Mouse (Mus musculus) heart, embryonic 10.5 days (tissue): ENCODE measurements at regions not wholly inside any gene's neighbourhood (a gene's known extent, or its start where the extent isn't known, plus 50 kb on each side); places are given as distances from the start of the nearest gene placed in this dataset.

ENCODE experiments used
- DNase-seq: peaks from one replicate; pipeline ENCODE4 v3.0.0-alpha.2; 2017; ENCODE audit warnings: low spot score
- H3K27ac ChIP-seq: fragments of 300-500 bp; sonication (generic); 2 replicates; pipeline ENCODE4 v1.5.1; 2016; ENCODE audit warnings: mild to moderate bottlenecking
- H3K27me3 ChIP-seq: fragments of 300-500 bp; sonication (generic); 2 replicates; pipeline ENCODE4 v1.6.1; 2016; ENCODE audit warnings: mild to moderate bottlenecking; ENCODE audit not compliant: poor library complexity, insufficient read depth, severe bottlenecking
- H3K36me3 ChIP-seq: fragments of 300-500 bp; sonication (generic); 2 replicates; pipeline ENCODE4 v1.6.1; 2016; ENCODE audit warnings: mild to moderate bottlenecking, moderate library complexity
- H3K4me1 ChIP-seq: fragments of 300-500 bp; sonication (generic); 2 replicates; pipeline ENCODE4 v1.6.1; 2016; ENCODE audit warnings: mild to moderate bottlenecking
- H3K4me3 ChIP-seq: fragments of 300-500 bp; sonication (generic); 2 replicates; pipeline ENCODE4 v1.5.1; 2016; ENCODE audit warnings: mild to moderate bottlenecking, moderate library complexity
- H3K9me3 ChIP-seq: fragments of 300-500 bp; sonication (generic); 2 replicates; pipeline ENCODE4 v1.6.1; 2016; ENCODE audit warnings: mild to moderate bottlenecking, moderate library complexity
- WGBS: fragments of 180-500 bp; shearing (Covaris S2); methylation state at CpG from one replicate; pipeline ENCODE4 v1.1.7; 2016; 5-methylcytosine and 5-hydroxymethylcytosine counted together

DNA sequence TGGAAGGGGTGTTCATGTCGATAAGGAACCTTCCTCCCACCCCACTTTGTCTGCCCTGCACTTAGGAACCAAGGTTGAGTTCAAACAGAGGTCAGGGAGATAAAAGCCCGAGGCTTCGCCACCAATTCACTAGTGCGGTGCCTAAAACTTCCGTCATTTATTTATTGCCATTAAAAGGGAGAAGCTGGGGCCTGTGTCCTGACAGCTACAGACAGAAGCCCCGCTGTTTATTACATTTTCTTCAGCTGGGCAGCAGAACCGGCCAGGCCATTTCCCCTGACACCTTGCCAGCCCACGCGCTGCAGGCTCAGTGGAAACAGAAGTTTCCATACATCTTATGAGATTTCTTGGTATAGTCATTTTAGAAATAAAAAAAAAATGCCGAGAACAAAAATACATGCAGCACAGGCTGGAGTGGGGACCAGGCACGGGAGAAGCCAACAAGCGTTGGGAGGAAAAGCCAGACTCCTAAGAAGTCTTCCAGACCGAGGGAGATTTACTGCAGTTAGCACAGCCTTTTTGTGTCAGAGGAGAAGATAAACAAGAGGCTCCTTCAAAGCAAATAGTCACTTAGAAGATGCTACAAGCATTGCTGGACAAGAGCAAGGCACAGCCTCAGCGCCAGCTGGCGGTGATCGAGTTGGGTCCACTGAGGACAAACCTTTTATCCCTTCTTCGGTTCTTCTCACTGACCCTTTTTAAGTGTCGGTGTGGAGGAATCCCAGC lies 120.5 kb upstream of the Gm10295 start:
- H3K27ac ChIP-seq = peak overlapping the region; percentile 80
- peaks cover 42% of the 10 kb centered on the region for H3K4me1 ChIP-seq
- DNase-seq = no peak
- no peaks in the 10 kb centered on the region for H3K36me3 ChIP-seq
- 21% methylated on average over 18 of the region's 18 CpGs for WGBS
- no peaks in the 10 kb centered on the region for H3K9me3 ChIP-seq
- H3K4me3 ChIP-seq = peak overlapping the region; percentile 38
- no peaks in the 10 kb centered on the region for H3K27me3 ChIP-seq

DNA sequence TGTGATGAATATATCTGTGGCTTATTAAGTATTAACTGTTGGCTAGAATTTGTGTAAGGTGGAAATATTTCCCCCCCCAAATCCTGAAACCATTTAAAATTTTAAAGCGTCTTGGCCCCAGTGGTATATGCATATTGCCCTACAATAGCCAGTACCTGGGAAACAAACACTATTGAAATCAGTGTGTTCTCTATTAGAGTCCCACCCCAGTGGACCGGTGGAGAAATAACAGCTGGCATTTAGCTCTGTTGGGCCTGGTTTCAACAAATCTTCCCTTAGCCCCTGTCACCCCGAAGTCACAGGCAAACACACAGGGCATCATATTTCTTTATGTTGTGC lies 120.0 kb upstream of the Gm10295 start:
- no peaks in the 10 kb centered on the region for H3K9me3 ChIP-seq
- DNase-seq = no peak
- H3K4me1 ChIP-seq = peaks cover 42% of the 10 kb centered on the region
- peak overlapping the region; percentile 80 for H3K27ac ChIP-seq
- H3K4me3 ChIP-seq = peak overlapping the region; percentile 38
- H3K27me3 ChIP-seq = no peaks in the 10 kb centered on the region
- no peaks in the 10 kb centered on the region for H3K36me3 ChIP-seq
- WGBS = 33% methylated on average over 3 of the region's 3 CpGs

GRCm38 (mm10) chr7:71470418-71470817 lies 119.1 kb upstream of the Gm10295 start:
- H3K4me1 ChIP-seq = peaks cover 49% of the 10 kb centered on the region
- WGBS = 41% methylated on average over 2 of the region's 2 CpGs
- no peaks in the 10 kb centered on the region for H3K27me3 ChIP-seq
- no peaks in the 10 kb centered on the region for H3K36me3 ChIP-seq
- H3K4me3 ChIP-seq = no peak overlapping the region
- no peaks in the 10 kb centered on the region for H3K9me3 ChIP-seq
- DNase-seq = no peak
- peak overlapping the region; percentile 47 for H3K27ac ChIP-seq

DNA sequence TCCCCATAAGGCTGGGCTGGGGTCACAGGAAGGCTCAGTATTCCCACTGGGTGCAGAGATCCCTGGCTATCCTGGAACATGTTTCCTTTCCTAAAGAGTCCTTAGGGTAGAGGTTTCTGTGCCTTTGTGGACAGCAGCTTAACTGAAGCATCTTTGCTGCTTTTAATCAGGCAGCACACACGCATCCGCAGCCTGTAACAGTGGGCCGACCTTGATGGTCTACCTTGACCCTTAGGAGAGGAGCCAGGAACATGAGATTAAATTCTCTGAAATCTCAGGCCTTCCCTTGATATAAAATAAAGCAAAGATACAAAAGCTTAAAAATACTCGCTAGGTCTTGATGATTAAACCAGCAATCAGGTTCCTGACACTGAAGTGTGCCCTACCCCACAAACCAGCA lies 118.7 kb upstream of the Gm10295 start:
- 75% methylated on average over 4 of the region's 4 CpGs for WGBS

GRCm38 (mm10) chr7:71467436-71468127 lies 116.3 kb upstream of the Gm10295 start:
- H3K36me3 ChIP-seq = no peaks in the 10 kb centered on the region
- peaks cover 47% of the 10 kb centered on the region for H3K4me1 ChIP-seq
- H3K27me3 ChIP-seq = no peaks in the 10 kb centered on the region
- 68% methylated on average over 9 of the region's 9 CpGs for WGBS
- no peak overlapping the region for H3K27ac ChIP-seq
- DNase-seq = no peak
- H3K9me3 ChIP-seq = no peaks in the 10 kb centered on the region
- no peak overlapping the region for H3K4me3 ChIP-seq

More for the DNA sequence above, 118.7 kb upstream of the Gm10295 start:
- Histone ChIP-seq H3K4me3 (no peak overlapping the region), H3K9me3 (no peaks in the 10 kb centered on the region), H3K27me3 (no peaks in the 10 kb centered on the region), H3K36me3 (no peaks in the 10 kb centered on the region), H3K4me1 (peaks cover 49% of the 10 kb centered on the region), H3K27ac (peak overlapping the region; percentile 47; the same call in 1 of the 2 replicates)
- DNase-seq = no peak

- Histone ChIP-seq H3K27me3 (no peaks in the 10 kb centered on the region), H3K4me1 (peaks cover 16% of the 10 kb centered on the region), H3K27ac (no peak overlapping the region), H3K9me3 (no peaks in the 10 kb centered on the region), H3K36me3 (no peaks in the 10 kb centered on the region), H3K4me3 (no peak overlapping the region)
- no peak for DNase-seq
Observed at GRCm38 (mm10) chr7:71464127-71464526, 112.8 kb upstream of the Gm10295 start.

GRCm38 (mm10) chr7:71463565-71463964 lies 112.3 kb upstream of the Gm10295 start:
- no peaks in the 10 kb centered on the region for H3K9me3 ChIP-seq
- 80% methylated on average over 2 of the region's 2 CpGs for WGBS

DNA sequence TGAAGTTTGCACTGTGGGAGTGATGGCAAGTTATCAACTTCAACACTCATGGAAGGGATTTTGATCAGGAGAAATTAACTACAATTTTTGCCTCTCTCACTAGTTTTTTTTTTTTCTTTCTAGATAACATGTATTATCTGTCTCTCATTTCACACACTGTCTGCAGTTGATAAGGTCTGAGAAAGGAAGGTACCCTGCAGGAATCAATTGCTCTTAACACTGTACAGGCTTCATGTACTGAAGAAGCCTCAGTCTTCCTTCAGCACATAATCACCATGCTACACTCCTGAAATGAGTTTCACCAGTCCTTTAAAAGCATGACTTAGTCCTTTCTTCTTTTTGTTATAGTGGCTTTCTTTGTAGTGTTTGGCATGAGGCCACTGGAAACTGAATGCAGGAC lies 108.5 kb upstream of the Gm10295 start:
- Histone ChIP-seq H3K4me1 (peaks cover 18% of the 10 kb centered on the region; the same call in 1 of the 2 replicates), H3K27ac (no peak overlapping the region), H3K9me3 (no peaks in the 10 kb centered on the region), H3K27me3 (no peaks in the 10 kb centered on the region), H3K4me3 (no peak overlapping the region), H3K36me3 (no peaks in the 10 kb centered on the region)
- DNase-seq = no peak

More at GRCm38 (mm10) chr7:71463565-71463964, 112.3 kb upstream of the Gm10295 start:
- DNase-seq = no peak
- no peaks in the 10 kb centered on the region for H3K27me3 ChIP-seq
- H3K36me3 ChIP-seq = no peaks in the 10 kb centered on the region
- H3K4me3 ChIP-seq = no peak overlapping the region
- H3K4me1 ChIP-seq = peaks cover 16% of the 10 kb centered on the region
- H3K27ac ChIP-seq = no peak overlapping the region

GRCm38 (mm10) chr7:71458104-71458754 lies 106.9 kb upstream of the Gm10295 start:
- H3K9me3 ChIP-seq = no peaks in the 10 kb centered on the region
- no peak for DNase-seq
- H3K4me1 ChIP-seq = 0 out of 2 replicates have a peak, but pooled peaks cover 12% of the 10 kb centered on the region
- H3K27ac ChIP-seq = no peak overlapping the region
- 66% methylated on average over 5 of the region's 5 CpGs for WGBS
- no peak overlapping the region for H3K4me3 ChIP-seq
- H3K27me3 ChIP-seq = no peaks in the 10 kb centered on the region
- no peaks in the 10 kb centered on the region for H3K36me3 ChIP-seq

GRCm38 (mm10) chr7:71457409-71458103 lies 106.3 kb upstream of the Gm10295 start:
- no peak for DNase-seq
- H3K27me3 ChIP-seq = no peaks in the 10 kb centered on the region
- H3K9me3 ChIP-seq = no peaks in the 10 kb centered on the region
- H3K27ac ChIP-seq = no peak overlapping the region
- H3K4me3 ChIP-seq = no peak overlapping the region
- 0 out of 2 replicates have a peak, but pooled peaks cover 12% of the 10 kb centered on the region for H3K4me1 ChIP-seq
- 86% methylated on average over 4 of the region's 4 CpGs for WGBS
- no peaks in the 10 kb centered on the region for H3K36me3 ChIP-seq

- DNase-seq = no peak
- Histone ChIP-seq H3K27me3 (no peaks in the 10 kb centered on the region), H3K36me3 (no peaks in the 10 kb centered on the region), H3K27ac (peak overlapping the region; percentile 22; the same call in 1 of the 2 replicates), H3K9me3 (no peaks in the 10 kb centered on the region), H3K4me3 (no peak overlapping the region), H3K4me1 (0 out of 2 replicates have a peak, but pooled peaks cover 12% of the 10 kb centered on the region)
- WGBS = 78% methylated on average over 13 of the region's 13 CpGs
Observed at GRCm38 (mm10) chr7:71456421-71456820, 105.1 kb upstream of the Gm10295 start.

- H3K36me3 ChIP-seq = no peaks in the 10 kb centered on the region
- no peak for DNase-seq
Observed at GRCm38 (mm10) chr7:71440330-71441240, 89.3 kb upstream of the Gm10295 start.

More at GRCm38 (mm10) chr7:71440330-71441240, 89.3 kb upstream of the Gm10295 start:
- WGBS = 77% methylated on average over 11 of the region's 11 CpGs
- Histone ChIP-seq H3K4me3 (no peak overlapping the region), H3K4me1 (no peaks in the 10 kb centered on the region), H3K9me3 (no peaks in the 10 kb centered on the region), H3K27ac (no peak overlapping the region), H3K27me3 (no peaks in the 10 kb centered on the region)
